Mouse (Mus musculus): ENCODE measurements around the gene Zfp799.

GRCm38 (mm10) chr17:32788576-32788975, 41.5 kb downstream of the Zfp799 start:
- no peak for TF ChIP-seq CTCF (IDR thresholded peaks at IDR 0.05; ENCODE audit: extremely low read depth, insufficient read length, insufficient replicate concordance, low read depth, low read length)
- TF ChIP-seq POLR2A (IDR thresholded peaks at IDR 0.05; ENCODE audit: low read depth, low read length) = no peak
